ENCODE assay signal across 8 mouse cellular contexts in the genomic region with DNA sequence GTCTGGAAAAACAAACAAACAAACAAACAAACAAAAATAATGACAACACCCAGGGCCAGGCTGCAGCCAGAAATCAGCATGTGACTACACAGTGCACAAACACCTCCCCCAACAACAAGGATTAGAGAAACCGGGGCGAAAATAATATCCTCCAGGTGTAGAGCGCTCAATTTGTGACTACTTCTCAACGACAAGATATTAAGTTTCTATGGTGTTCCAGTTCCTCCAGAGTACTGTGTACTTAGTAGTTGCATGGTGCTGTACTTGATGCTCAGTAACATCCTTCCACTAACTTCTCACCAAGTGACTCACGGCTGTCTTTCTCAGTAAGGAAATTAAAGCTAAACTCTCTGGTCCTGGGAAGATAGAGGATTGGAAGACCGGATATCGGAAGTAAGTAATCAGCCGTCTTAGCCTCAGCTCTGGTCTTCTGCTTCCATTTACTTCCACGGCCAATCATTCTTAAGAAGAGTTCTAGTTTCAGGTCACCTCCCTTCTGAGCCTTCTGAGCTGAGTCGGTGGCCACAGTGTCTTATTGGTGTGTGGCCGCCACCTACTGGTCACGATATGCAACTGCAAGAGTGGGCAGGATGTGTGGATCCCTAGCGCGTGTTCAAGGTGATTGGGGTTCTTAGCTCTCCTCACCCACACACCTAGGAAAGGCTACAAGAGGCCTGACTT. TPM values are rescaled to one million over a fixed set of nuclear protein-coding genes. Genes with fewer than 3 reads are reported as not detected.
DNase-seq lines count a peak whose midpoint lies in the region; ATAC-seq and TF ChIP-seq lines count a peak whose summit lies in the region.

No protein-coding gene starts in this region.

- no peak overlapping the region for H3K4me2 ChIP-seq in hindbrain, embryonic 13.5 days

- CTCF ChIA-PET in Patski (lab: Charles Lee), result interaction anchor here (0.6 to 3.9 kb wide), 22 partner anchors 12 to 171 kb away, joined by 3 to 29 read pairs (median 4); no protein-coding TSS in a partner anchor

- H3K4me3 ChIP-seq in hindbrain, embryonic 13.5 days, result no peak overlapping the region

- H3K36me3 ChIP-seq in hindbrain, embryonic 13.5 days, result no peaks in the 10 kb centered on the region

- in situ Hi-C loops in Patski (cut with MboI; ENCODE audit: low pct_unique_long_range_greater_than_20kb), result loop anchor here (5.0 kb wide), 2 partner anchors 66 to 146 kb away; no protein-coding TSS in a partner anchor

- H3K27me3 ChIP-seq in Patski, result no peaks in the 10 kb centered on the region
- peaks cover 22% of the 10 kb centered on the region; the same call in 1 of the 2 replicates for H3K27me3 ChIP-seq in hindbrain, embryonic 13.5 days

- 38% methylated on average over 14 of the region's 14 CpGs for WGBS in hindbrain, embryonic 13.5 days

- ATAC-seq in Patski, result peak; percentile 74
- ATAC-seq in hindbrain, embryonic 13.5 days (ENCODE audit: low FRiP score), result peak; percentile 90

- TF ChIP-seq CTCF in Patski (IDR thresholded peaks at IDR 0.05), result peak; percentile 93

- DNase-seq in Patski (ENCODE audit: low read depth, low spot score), result no peak
- peak; percentile 86 for DNase-seq in cerebellum, postnatal 14 days
- DNase-seq in frontal cortex, postnatal 14 days (ENCODE audit: low spot score in 2 of 2), result peak; percentile 66 to 80
- peak; percentile 61 to 75 for DNase-seq in layer of hippocampus, postnatal 25 days (ENCODE audit: extremely low spot score in 1 of 2, low spot score in 1 of 2)
- peak; percentile 80 for DNase-seq in lung, postnatal 14 days
- peak; percentile 34 for DNase-seq in retina, adult 2 months (ENCODE audit: low read depth, low spot score)
- DNase-seq in thymus, postnatal 25 days, result peak; percentile 83

- POLR2A ChIA-PET in Patski (lab: Charles Lee), result interaction anchor here (2.4 kb wide), 1 partner anchor 65 kb away, joined by 6 read pairs; no protein-coding TSS in a partner anchor

- no peaks in the 10 kb centered on the region for H3K9me3 ChIP-seq in hindbrain, embryonic 13.5 days

- H3K9ac ChIP-seq in hindbrain, embryonic 13.5 days, result no peak overlapping the region

- H3K4me1 ChIP-seq in hindbrain, embryonic 13.5 days (replicated peaks), result no peaks in the 10 kb centered on the region

- H3K27ac ChIP-seq in hindbrain, embryonic 13.5 days, result no peak overlapping the region

RNA-seq across cellular contexts. Expression of a gene that starts 19.9 kb away (rescaled TPM):
- polyA plus RNA-seq in Patski (2021), result not detected
- 0.65 and 1.5 TPM in 2 replicates for polyA plus RNA-seq in hindbrain, embryonic 13.5 days (2015; fragmentation: Nextera tagmentation; extraction: Ambion mirVana)
- total RNA-seq in layer of hippocampus, postnatal 25 days (2021), result 10 to 100 TPM; 32.4 to 34.3 TPM
